Mouse (Mus musculus) lung, adult 2 months (tissue): ENCODE measurements around the gene Pcbp4.

Experiments
- CTCF ChIP-seq: fragments of 200-500 bp; IDR thresholded peaks from 2 replicates; pipeline ENCODE4 v1.5.1; 2011; ENCODE audit warnings: mild to moderate bottlenecking, low read length, control low read depth; ENCODE audit not compliant: insufficient read depth
- POLR2A ChIP-seq: fragments of 200-500 bp; IDR thresholded peaks from 2 replicates; pipeline ENCODE4 v1.6.1; 2011; ENCODE audit warnings: low read depth, mild to moderate bottlenecking, control low read depth, low read length, borderline replicate concordance; ENCODE audit errors: extremely low read depth

GRCm38 (mm10) chr9:106453271-106454070 is at the start of gene Pcbp4:
- TF ChIP-seq CTCF (no peak), POLR2A (no peak; the same call in 1 of the 2 replicates)
